Mouse (Mus musculus) myocyte (in vitro differentiated cells): ENCODE data around the gene Gabrp.

ENCODE experiments used
- CEBPB ChIP-seq: IDR thresholded peaks from 2 replicates; pipeline ENCODE4 v1.6.1; 2011; ENCODE audit warnings: mild to moderate bottlenecking, moderate library complexity; ENCODE audit not compliant: poor library complexity, insufficient read depth, severe bottlenecking
- E2F4 ChIP-seq: IDR thresholded peaks from one replicate; pipeline ENCODE4 v1.6.1; 2011; ENCODE audit warnings: mild to moderate bottlenecking, control low read depth, moderate library complexity; ENCODE audit not compliant: insufficient read depth
- MYOG ChIP-seq, 3 experiments: IDR thresholded peaks; one replicate each; pipeline ENCODE4 v1.6.1; 2011; ENCODE audit warnings: control low read depth in 2 of 3, low read depth in 2 of 3, mild to moderate bottlenecking in 2 of 3; ENCODE audit not compliant: insufficient read length in 2 of 3, control insufficient read depth in 1 of 3, insufficient read depth in 1 of 3
- POLR2A ChIP-seq: IDR thresholded peaks from one replicate; pipeline ENCODE4 v1.6.1; 2011; ENCODE audit warnings: low read depth, mild to moderate bottlenecking, control low read depth, moderate library complexity; ENCODE audit not compliant: insufficient read length
- TCF12 ChIP-seq: IDR thresholded peaks from one replicate; pipeline ENCODE4 v1.6.1; 2011; ENCODE audit warnings: mild to moderate bottlenecking, control low read depth; ENCODE audit not compliant: poor library complexity, insufficient read depth, severe bottlenecking
- USF1 ChIP-seq: IDR thresholded peaks from one replicate; pipeline ENCODE4 v1.6.1; 2011; ENCODE audit warnings: low read depth, mild to moderate bottlenecking, control low read depth, moderate library complexity

DNA sequence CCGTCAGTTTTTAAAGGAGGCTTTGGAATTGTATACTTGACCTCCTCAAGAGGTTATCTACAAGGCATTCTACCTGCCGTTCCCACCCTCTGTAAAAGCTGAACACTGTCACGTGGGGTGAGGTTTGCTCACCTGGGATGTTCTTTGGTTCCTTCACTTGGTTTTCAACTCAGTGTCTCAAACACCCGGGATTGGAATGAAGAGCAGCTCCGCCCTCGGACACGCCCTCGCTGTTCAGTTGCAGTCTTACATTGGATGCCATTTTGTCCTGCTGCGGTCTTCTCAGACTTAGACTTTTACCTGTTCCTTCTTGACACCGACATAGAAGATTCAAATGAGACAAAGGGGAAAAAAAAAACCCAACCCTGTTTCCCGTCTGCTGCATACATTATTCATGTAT, 34.6 kb downstream of the Gabrp start:
- TF ChIP-seq TCF12 (no peak), MYOG (IDR thresholded peaks at IDR 0.05; ENCODE audit: control insufficient read depth in 1 of 3, insufficient read depth in 1 of 3, insufficient read length in 2 of 3, low read depth in 2 of 3) (no peak), USF1 (no peak), E2F4 (no peak), POLR2A (no peak), CEBPB (no peak)
